Mouse (Mus musculus): ENCODE measurements at regions not wholly inside any gene's neighbourhood (a gene's known extent, or its start where the extent isn't known, plus 50 kb on each side); places are given as distances from the start of the nearest gene placed in this dataset.

DNA sequence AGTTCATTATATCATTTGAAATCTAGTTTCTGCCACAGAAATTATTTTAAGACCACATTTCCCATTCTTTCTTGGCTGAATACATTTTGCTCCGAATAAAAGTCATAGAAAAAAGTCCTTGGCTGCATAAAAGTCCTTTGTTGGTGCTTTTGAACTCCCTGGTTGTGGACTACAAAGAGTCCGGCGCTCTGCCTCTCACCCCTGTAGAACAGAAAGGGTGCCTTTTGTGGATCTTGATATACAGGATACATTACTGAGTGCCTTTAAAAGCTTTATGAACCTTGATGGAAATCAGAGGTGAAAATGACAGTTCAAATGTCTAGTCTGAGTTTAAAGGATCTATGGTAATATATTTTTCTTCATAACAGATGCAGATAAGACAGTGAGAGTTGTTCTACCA, 355.5 kb downstream of the Anxa1 start:
- DNase-seq (ENCODE audit: low read depth, low spot score): no peak

DNA sequence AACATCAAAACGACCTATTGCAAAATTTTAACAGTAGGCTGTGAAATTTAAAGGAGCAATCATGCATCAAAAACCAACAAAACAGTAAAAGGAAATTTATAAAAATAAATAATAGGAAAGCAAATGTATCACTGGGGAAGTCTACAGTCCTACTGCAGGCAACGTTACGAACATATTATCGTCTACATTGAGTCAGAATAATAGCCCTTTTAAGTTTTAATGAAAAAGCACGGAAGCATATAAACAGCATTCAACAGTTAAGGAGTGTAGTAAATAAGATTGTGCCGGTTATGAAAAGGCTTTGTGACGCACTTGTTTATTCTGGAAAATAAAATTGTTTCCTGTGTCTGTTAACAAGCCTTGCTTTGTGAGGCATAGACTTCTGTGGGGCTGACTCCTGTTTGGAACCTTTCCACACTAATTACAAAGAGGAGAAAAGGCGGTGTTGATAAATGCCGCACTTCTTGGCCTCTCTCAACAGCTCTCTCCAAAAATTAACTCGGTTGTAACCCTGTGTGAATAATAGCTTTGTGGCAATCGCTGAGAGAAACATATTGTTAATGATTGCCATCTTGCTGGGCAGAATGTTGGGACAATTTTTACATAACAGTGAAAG, 363.0 kb downstream of the Anxa1 start:
- no peak for DNase-seq (ENCODE audit: low read depth, low spot score)

DNA sequence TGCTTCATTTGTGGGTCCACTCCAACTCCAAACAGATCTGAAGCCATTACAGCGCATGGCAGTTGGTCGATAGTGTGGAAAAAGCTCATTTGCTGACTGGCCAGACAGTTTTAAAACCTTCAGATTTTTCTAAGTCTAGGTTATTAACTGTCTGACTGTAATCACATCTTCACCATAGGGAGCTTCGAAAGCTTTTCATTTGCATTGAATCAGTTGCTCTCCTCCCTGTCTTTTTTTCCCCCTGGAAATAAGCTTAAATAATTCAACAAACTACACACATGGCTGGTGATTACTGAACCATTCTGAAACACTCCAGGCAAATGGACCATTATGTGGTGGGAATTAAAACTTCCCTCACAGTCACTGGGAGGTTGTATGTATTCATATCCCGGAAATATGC, 376.6 kb downstream of the Anxa1 start:
- no peak for DNase-seq (ENCODE audit: low read depth, low spot score)

GRCm38 (mm10) chr19:20009801-20010441, 380.8 kb downstream of the Anxa1 start:
- DNase-seq (ENCODE audit: low read depth, low spot score): no peak

DNA sequence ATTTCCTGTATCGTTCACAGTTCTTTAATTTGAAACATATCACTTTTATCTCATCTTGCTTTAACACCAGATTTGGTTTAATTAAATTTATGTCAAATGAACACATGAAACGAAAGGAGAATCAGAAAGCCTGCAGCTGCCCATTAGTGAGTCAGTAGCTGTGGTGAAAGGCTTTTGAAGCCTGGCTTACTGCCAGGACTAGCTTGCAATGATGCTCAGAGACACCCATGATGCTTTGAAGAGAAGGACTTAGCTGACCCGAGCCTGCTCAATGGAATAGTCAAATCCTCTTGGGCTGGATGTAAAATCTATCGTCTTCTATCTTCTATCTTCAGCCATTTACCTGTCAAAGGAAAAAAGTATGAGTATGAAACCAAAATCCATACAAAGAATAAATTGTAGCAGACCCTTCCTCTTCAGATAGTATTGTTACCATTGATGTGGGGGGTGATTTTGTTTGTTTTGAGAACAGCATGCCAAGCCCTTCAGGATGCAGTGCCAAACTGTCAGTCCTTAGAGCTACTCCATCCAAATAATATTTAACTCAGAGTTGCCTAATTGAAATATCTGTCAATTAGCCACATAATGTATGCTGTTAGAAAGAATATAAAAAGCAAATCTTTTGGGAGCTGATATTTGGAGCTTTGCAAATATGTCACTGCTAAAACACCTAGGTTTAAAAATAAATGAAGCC, 384.7 kb downstream of the Anxa1 start:
- DNase-seq (ENCODE audit: low read depth, low spot score): peak; percentile 51

DNA sequence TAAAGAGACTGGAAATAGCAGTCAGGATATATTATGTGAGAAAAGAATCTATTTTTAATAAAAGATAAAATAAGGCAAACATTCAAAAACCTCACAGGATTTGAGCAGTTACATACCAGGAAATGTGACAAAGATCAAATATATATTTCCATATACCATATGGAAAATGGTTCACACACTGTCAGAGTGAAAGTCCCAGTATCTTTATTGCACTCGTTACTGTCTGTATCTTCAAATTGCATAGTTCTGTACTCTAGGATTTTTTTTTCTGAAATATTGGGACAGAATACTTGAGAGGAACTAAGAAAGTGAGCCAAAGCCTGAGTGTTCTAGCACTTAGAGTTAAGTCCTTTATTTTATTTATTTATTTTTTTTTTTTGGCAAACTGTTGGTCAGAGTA, 403.5 kb downstream of the Anxa1 start:
- no peak for DNase-seq (ENCODE audit: low read depth, low spot score)

- no peak for DNase-seq (ENCODE audit: low read depth, low spot score)
Measured at GRCm38 (mm10) chr19:19978816-19979215, 411.9 kb downstream of the Anxa1 start.

DNA sequence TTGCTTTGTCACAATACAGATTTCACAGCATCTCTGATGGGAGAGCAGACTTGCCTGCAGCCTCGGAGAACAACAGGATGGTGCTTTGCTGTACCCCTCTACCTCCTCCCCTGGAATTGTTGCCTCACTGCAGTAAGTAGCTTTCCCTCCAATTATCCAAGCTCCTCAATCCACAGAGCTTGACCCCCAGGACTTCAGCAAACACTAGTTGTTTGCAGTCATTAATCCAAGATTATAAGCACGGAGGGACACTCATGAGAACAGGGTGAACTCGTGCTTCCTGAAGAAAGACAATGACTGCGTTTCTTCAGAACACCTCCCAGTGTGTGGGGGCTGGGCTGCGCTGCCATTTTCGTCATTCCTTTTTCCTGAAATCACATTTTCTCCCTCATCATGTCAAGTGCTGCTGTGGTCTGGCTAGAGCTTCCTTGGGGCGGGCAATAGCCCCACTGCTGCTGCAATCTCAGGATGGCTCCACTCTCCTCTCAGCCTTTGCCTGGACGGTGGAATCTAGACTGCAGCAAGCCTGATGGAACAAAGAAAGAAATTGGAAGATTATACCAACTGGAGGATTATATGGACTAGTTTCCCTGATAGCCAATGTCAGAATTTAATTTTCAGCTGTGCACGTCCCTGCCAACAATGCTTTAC, 413.0 kb downstream of the Anxa1 start:
- no peak for DNase-seq (ENCODE audit: low read depth, low spot score)

DNA sequence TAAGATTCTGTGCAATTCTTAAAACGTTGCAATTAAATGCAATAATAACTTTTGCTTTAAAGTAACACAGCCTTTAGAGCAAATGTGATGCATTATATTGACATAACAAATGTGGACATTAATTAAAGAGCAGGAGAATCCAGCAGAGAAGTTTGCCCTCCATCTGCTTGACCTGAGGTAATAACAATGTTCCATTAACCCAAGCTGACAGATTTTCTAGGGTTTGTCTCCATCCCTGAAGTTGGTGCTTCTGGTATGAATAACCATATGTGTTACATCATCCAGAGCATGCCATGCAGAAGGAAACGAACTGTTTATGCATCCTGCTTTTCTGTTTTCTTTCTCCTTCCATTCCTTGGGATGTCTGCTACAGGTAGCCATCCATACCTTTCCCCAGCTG, 414.0 kb downstream of the Anxa1 start:
- no peak for DNase-seq (ENCODE audit: low read depth, low spot score)

- DNase-seq (ENCODE audit: low read depth, low spot score): no peak
Measured at GRCm38 (mm10) chr19:19969780-19970512, 420.8 kb downstream of the Anxa1 start.

DNA sequence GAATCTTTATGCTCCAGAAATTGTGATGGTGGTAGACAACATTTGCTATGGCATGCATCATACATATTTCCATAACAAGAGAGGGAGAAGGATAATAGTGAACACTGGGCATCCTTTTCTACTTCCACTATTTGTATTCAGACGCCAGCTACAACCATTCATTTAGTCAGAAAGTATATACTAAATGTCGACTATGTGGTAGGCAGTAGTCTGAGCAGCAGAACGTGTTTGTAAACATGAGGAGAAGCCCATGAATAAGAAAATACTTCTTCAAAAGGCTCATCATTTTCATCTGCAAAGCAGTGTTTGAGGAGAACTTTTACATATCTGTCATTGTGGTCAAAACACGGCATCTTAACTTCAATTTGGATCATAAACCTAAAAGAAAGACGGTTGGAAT, 421.4 kb downstream of the Anxa1 start:
- DNase-seq (ENCODE audit: low read depth, low spot score): no peak

- DNase-seq (ENCODE audit: low read depth, low spot score): no peak
Measured at GRCm38 (mm10) chr19:19945247-19945646, 445.5 kb downstream of the Anxa1 start.

- no peak for DNase-seq (ENCODE audit: low read depth, low spot score)
Measured at GRCm38 (mm10) chr19:19942697-19943096, 448.0 kb downstream of the Anxa1 start.

DNA sequence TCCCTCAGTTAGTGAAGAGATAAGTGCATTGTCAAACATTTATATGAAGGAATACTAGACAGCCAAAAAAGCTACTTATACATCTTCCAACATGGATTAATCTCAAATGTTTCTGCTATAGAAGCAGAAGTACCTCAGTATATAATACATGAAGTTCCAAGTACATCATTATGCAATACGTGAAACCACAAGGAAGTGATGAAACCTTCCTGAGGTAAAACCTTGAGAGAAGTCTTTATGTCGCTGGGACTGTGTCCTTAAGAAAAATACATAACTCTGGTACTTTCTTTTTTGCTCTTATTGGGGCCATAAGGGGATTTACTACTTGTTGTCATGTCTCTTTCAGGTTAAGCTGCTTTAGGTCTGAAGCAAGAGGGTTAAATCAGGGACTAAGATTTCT, 469.6 kb downstream of the Anxa1 start:
- DNase-seq (ENCODE audit: low read depth, low spot score): no peak

GRCm38 (mm10) chr19:19885933-19886710, 504.6 kb downstream of the Anxa1 start:
- peak; percentile 69 for DNase-seq (ENCODE audit: low read depth, low spot score)

DNA sequence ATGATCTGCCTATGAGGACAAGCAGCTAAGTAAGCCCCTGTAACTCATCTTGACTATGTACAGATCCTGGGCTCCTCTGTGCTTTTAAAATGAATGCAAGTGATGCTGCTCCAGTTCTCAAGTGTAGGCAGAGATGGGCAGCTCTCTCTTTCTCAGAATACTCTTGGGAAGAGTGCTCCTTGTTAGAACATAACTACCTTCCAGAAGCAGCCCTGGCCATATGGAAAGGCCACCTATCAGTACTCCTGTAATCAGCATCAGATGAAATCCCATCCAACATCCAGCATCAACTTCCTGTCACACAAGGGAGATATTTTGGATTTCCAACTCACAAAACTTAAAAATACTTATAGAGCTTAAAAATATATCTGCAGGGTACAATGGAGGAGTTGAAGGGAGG, 509.8 kb downstream of the Anxa1 start:
- DNase-seq (ENCODE audit: low read depth, low spot score): no peak

- DNase-seq (ENCODE audit: low read depth, low spot score): no peak
Measured at GRCm38 (mm10) chr19:19848152-19848551, 542.6 kb downstream of the Anxa1 start.

DNA sequence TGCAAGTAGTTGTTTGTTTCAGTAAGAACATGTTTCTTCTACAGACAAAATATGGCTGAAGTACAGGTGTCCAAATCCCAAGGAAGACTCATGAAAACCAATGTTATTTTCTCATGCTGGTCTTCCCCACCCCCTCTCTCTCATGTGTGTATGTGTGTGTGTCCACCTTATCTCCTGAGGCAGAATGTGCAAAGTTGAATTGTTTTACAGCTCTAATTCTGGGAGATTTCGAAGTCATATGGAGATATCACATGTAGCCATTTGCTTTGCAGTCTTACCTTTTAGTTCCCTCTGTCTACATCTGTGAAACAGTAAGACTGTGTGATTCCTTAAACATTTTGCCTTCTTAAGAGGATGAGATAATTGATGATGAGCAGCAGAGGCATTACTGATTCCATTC, 582.8 kb downstream of the Anxa1 start:
- DNase-seq (ENCODE audit: low read depth, low spot score): no peak

GRCm38 (mm10) chr19:19793835-19794234, 596.9 kb downstream of the Anxa1 start:
- no peak for DNase-seq (ENCODE audit: low read depth, low spot score)

- no peak for DNase-seq (ENCODE audit: low read depth, low spot score)
Measured at GRCm38 (mm10) chr19:19783507-19783906, 607.2 kb downstream of the Anxa1 start.

GRCm38 (mm10) chr19:19777891-19778290, 612.9 kb downstream of the Anxa1 start:
- no peak for DNase-seq (ENCODE audit: low read depth, low spot score)

All from brain, embryonic 18.5 days (tissue).